Comparison of ENCODE assay signal across 11 mouse cellular contexts in genomic region chr4:24631177-24631911, GRCm38 (mm10).
DNase-seq lines count a peak whose midpoint lies in the region; ATAC-seq and TF ChIP-seq lines count a peak whose summit lies in the region.
"Had no signal": no experiment of that assay in that cellular context is flagged by ENCODE, and none has a peak within 500 bp of the region (broad histone marks: within the 10 kb centered on the region; RNA-seq: fewer than 3 reads in every experiment).

No protein-coding gene starts in this region.

- no peak for TF ChIP-seq EP300 in stomach, postnatal 0 days (optimal IDR thresholded peaks at IDR 0.05)

- H3K4me3 ChIP-seq in embryonic facial prominence, embryonic 10.5 days = no peak overlapping the region
- no peak overlapping the region for H3K4me3 ChIP-seq in hindbrain, postnatal 0 days (ENCODE audit: low read length)
- no peak overlapping the region for H3K4me3 ChIP-seq in stomach, postnatal 0 days (ENCODE audit: low read depth, low read length)
- H3K4me3 ChIP-seq: heart, embryonic 13.5 days had no signal

- H3K36me3 ChIP-seq in embryonic facial prominence, embryonic 10.5 days (replicated peaks) = no peaks in the 10 kb centered on the region
- H3K36me3 ChIP-seq in hindbrain, postnatal 0 days (ENCODE audit: insufficient read depth, low read length) = no peaks in the 10 kb centered on the region
- no peaks in the 10 kb centered on the region for H3K36me3 ChIP-seq in stomach, postnatal 0 days (ENCODE audit: control insufficient read depth, insufficient read depth, low read length)
- H3K36me3 ChIP-seq: heart, embryonic 13.5 days had no signal

- ATAC-seq in hindbrain, postnatal 0 days = peak; percentile 80
- no peak for ATAC-seq in stomach, postnatal 0 days (ENCODE audit: low FRiP score, low TSS enrichment)

- WGBS in embryonic facial prominence, embryonic 10.5 days = 73% methylated on average over 9 of the region's 9 CpGs
- 38% methylated on average over 9 of the region's 9 CpGs for WGBS in hindbrain, postnatal 0 days
- 64% methylated on average over 9 of the region's 9 CpGs for WGBS in stomach, postnatal 0 days

- no peaks in the 10 kb centered on the region for H3K9me3 ChIP-seq in embryonic facial prominence, embryonic 10.5 days
- H3K9me3 ChIP-seq in hindbrain, postnatal 0 days (ENCODE audit: low read length) = no peaks in the 10 kb centered on the region
- no peaks in the 10 kb centered on the region for H3K9me3 ChIP-seq in stomach, postnatal 0 days (ENCODE audit: control insufficient read depth, low read length)
- H3K9me3 ChIP-seq: heart, embryonic 13.5 days had no signal

- TF ChIP-seq CTCF in hindbrain, postnatal 0 days (IDR thresholded peaks at IDR 0.05; ENCODE audit: low read depth) = no peak
- TF ChIP-seq CTCF in stomach, postnatal 0 days (IDR thresholded peaks at IDR 0.05; ENCODE audit: low read depth) = no peak

- no peak overlapping the region for H3K4me2 ChIP-seq in hindbrain, postnatal 0 days (ENCODE audit: low read depth, low read length)
- no peak overlapping the region for H3K4me2 ChIP-seq in stomach, postnatal 0 days (replicated peaks; ENCODE audit: low read depth)
- H3K4me2 ChIP-seq: heart, embryonic 13.5 days; lung, embryonic 14.5 days had no signal

- DNase-seq in urinary bladder, postnatal 36 days (ENCODE audit: low spot score in 2 of 2) = peak; percentile 3 to 4
- DNase-seq in urinary bladder, postnatal 10 days (ENCODE audit: low spot score) = no peak
- DNase-seq in embryonic facial prominence, embryonic 10.5 days (ENCODE audit: low spot score) = peak; percentile 23
- peak; percentile 49 for DNase-seq in hindbrain, postnatal 0 days (ENCODE audit: low spot score)
- no peak for DNase-seq in stomach, postnatal 0 days (ENCODE audit: low spot score)
- DNase-seq in liver (no peak), adipocyte (ENCODE audit: low spot score) (no peak)
- DNase-seq: kidney, adult 18-20 months; lung, embryonic 14.5 days; thymus, postnatal 4 days had no signal

- H3K4me1 ChIP-seq in embryonic facial prominence, embryonic 10.5 days = 0 out of 2 replicates have a peak, but pooled peaks cover 6% of the 10 kb centered on the region
- no peaks in the 10 kb centered on the region for H3K4me1 ChIP-seq in hindbrain, postnatal 0 days (ENCODE audit: insufficient read depth, low read length)
- no peaks in the 10 kb centered on the region for H3K4me1 ChIP-seq in stomach, postnatal 0 days (replicated peaks; ENCODE audit: control insufficient read depth, insufficient read depth)

- H3K9ac ChIP-seq in hindbrain, postnatal 0 days (replicated peaks; ENCODE audit: low read length) = no peak overlapping the region
- H3K9ac ChIP-seq in stomach, postnatal 0 days (ENCODE audit: low read length) = no peak overlapping the region
- H3K9ac ChIP-seq: heart, embryonic 13.5 days; lung, embryonic 14.5 days had no signal

- no peak overlapping the region for H3K27ac ChIP-seq in embryonic facial prominence, embryonic 10.5 days (replicated peaks)
- peak overlapping the region; percentile 43; the same call in 1 of the 2 replicates for H3K27ac ChIP-seq in hindbrain, postnatal 0 days
- no peak overlapping the region for H3K27ac ChIP-seq in stomach, postnatal 0 days (replicated peaks)
- H3K27ac ChIP-seq: heart, embryonic 13.5 days had no signal

- no peaks in the 10 kb centered on the region for H3K27me3 ChIP-seq in embryonic facial prominence, embryonic 10.5 days (replicated peaks; ENCODE audit: low read depth, poor library complexity, severe bottlenecking)
- no peaks in the 10 kb centered on the region for H3K27me3 ChIP-seq in hindbrain, postnatal 0 days (ENCODE audit: insufficient read depth, low read length)
- no peaks in the 10 kb centered on the region for H3K27me3 ChIP-seq in stomach, postnatal 0 days (ENCODE audit: control insufficient read depth, insufficient read depth, low read length)
- H3K27me3 ChIP-seq: heart, embryonic 13.5 days had no signal

Comparison
In these comparisons a context has a peak if more than half of its experiments do, and no peak if none do; other contexts are left out.
1. DNase-seq: peak in urinary bladder, postnatal 36 days (2 of 2), embryonic facial prominence, embryonic 10.5 days (single experiment) and hindbrain, postnatal 0 days (single experiment); none in urinary bladder, postnatal 10 days (single experiment), stomach, postnatal 0 days (single experiment), liver (single experiment) and adipocyte (single experiment).